Mouse (Mus musculus) hindbrain, embryonic 16.5 days (tissue): ENCODE measurements around the gene Lgr5. TPM values are rescaled to one million over a fixed set of nuclear protein-coding genes. Genes with fewer than 3 reads are reported as not detected.

Experiments used
- ATAC-seq: fragments of 200-750 bp; cut with Nextera tagmentation; 2 replicates; pipeline ENCODE4 v1.8.0; 2017; ENCODE audit warnings: moderate TSS enrichment, moderate library complexity
- H3K27ac ChIP-seq: fragments of 300-500 bp; sonication (generic); 2 replicates; pipeline ENCODE4 v1.5.1; 2014; ENCODE audit warnings: low read depth, mild to moderate bottlenecking, control low read depth, low read length, moderate library complexity
- H3K27me3 ChIP-seq: fragments of 300-500 bp; sonication (generic); replicated peaks from 2 replicates; pipeline ENCODE4 v1.6.1; 2014; ENCODE audit warnings: low read length; ENCODE audit not compliant: control insufficient read depth, insufficient read depth
- H3K36me3 ChIP-seq: fragments of 300-500 bp; sonication (generic); 2 replicates; pipeline ENCODE4 v1.6.1; 2014; ENCODE audit warnings: mild to moderate bottlenecking, low read length, moderate library complexity, mixed read lengths; ENCODE audit not compliant: control insufficient read depth, insufficient read depth
- H3K4me1 ChIP-seq: fragments of 300-500 bp; sonication (generic); 2 replicates; pipeline ENCODE4 v1.6.1; 2014; ENCODE audit warnings: low read depth, low read length; ENCODE audit not compliant: control insufficient read depth, insufficient read depth
- H3K4me2 ChIP-seq: fragments of 300-500 bp; sonication (generic); 2 replicates; pipeline ENCODE4 v1.6.1; 2014; ENCODE audit warnings: mild to moderate bottlenecking, low read length, control low read depth, moderate library complexity
- H3K4me3 ChIP-seq: fragments of 300-500 bp; sonication (generic); 2 replicates; pipeline ENCODE4 v1.5.1; 2014; ENCODE audit warnings: mild to moderate bottlenecking, low read length, control low read depth, moderate library complexity
- H3K9ac ChIP-seq: fragments of 300-500 bp; sonication (generic); 2 replicates; pipeline ENCODE4 v1.6.1; 2014; ENCODE audit warnings: low read depth, mild to moderate bottlenecking, control low read depth, low read length, moderate library complexity
- H3K9me3 ChIP-seq: fragments of 300-500 bp; sonication (generic); 2 replicates; pipeline ENCODE4 v1.6.1; 2014; ENCODE audit warnings: mild to moderate bottlenecking, low read length, moderate library complexity; ENCODE audit not compliant: control insufficient read depth
- WGBS: fragments of 180-500 bp; shearing (Covaris S2); extraction: QIAGEN DNeasy Blood & Tissue Kit; methylation state at CpG from one replicate; pipeline ENCODE4 v1.1.7; 2014; 5-methylcytosine and 5-hydroxymethylcytosine counted together
- polyA plus RNA-seq: library from polyadenylated mRNA; unstranded; fragments of >200 nt; fragmentation: Nextera tagmentation; extraction: Ambion mirVana; gene quantifications from 2 replicates; pipeline ENCODE4 v1.2.1, GENCODE M21; 2015

The Lgr5 gene
- polyA plus RNA-seq, 1 experiment from 2014 or later, result 2.8 TPM

DNA sequence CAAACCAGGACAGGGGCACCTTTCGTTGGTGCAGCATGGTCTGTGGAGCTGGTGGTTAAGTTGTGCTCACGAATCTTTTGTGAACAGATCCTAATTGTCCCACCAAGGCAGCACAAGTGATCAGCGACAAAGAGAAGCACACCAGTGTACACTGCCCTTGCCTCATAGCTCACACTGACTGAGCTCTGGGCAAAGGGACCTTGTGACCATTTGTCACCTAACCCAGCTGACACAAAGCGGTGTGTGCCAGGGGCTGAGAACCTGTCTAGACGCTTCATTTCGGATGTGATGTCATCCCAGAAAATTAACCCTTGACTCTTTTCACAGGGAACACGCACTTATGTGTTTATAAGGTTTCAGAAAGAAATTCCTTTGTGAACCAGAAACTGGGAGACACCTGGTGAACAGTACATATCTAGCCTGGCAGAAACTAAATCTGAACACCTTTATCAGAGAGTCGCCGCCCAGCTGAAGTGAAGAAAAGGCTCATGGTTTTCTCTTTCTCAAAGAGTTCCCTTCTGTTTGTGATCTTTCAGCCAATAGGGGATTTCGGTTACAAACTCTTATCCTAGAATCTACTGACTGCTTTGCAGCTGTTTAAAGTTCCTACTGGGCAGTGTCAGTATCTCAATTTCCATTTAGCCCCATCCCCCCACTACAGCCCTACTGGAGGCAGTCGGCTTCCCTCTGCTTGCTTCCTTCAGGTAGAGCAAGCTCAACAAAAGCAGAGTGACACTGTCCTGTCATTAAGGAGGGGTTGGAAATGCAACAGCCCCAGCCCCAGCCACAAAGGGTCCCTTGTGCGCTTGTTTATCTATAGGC lies 94.4 kb downstream of the Lgr5 start:
- Histone ChIP-seq H3K4me3 (peak overlapping the region; percentile 11), H3K9me3 (no peaks in the 10 kb centered on the region)
- ATAC-seq, result peak; percentile 52; the same call in 1 of the 2 replicates

DNA sequence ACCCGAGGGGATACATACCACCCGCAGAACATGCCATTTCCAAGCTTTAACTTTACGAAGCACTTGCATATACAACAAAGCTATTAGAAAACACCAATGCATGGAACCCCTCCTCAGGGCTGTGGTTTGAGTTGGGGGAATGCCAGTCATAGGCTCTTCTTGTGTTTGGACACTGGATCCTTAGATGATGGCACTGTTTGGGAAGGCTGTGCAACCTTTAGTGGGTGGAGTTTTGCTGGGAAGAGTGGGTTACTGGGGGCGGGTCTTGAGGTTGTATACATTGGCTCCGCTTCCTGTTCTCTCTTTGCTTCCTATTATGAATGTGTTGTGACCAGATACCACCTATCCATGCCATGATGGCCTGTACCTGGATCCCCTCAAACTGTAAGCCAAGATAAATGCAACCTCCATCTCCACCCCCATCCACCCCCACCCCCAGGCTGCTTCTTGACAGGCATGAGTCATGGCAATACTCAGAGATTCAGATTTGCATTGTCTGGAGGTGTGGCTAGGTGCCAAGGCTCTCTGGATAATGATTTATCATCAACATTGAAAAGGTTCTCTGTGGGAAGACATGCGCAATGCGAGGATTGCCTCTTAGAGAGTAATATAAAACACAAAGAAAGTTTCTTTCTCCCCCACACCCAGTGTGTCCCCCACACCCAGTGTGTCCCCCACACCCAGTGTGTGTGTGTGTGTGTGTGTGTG lies 95.6 kb downstream of the Lgr5 start:
- Histone ChIP-seq H3K36me3 (no peaks in the 10 kb centered on the region), H3K9me3 (no peaks in the 10 kb centered on the region), H3K27me3 (no peaks in the 10 kb centered on the region), H3K4me2 (no peak overlapping the region), H3K27ac (no peak overlapping the region), H3K9ac (no peak overlapping the region), H3K4me3 (no peak overlapping the region), H3K4me1 (peaks cover 5% of the 10 kb centered on the region)
- ATAC-seq, result no peak
- 91% methylated on average over 7 of the region's 7 CpGs for WGBS

More for the DNA sequence above, 94.4 kb downstream of the Lgr5 start:
- H3K4me1 ChIP-seq, result peaks cover 5% of the 10 kb centered on the region
- no peaks in the 10 kb centered on the region for H3K36me3 ChIP-seq
- 0 out of 2 replicates have a peak overlapping the region, but pooled peaks have one; percentile 19 for H3K9ac ChIP-seq
- WGBS, result 46% methylated on average over 12 of the region's 12 CpGs
- H3K4me2 ChIP-seq, result peak overlapping the region; percentile 45
- no peaks in the 10 kb centered on the region for H3K27me3 ChIP-seq
- no peak overlapping the region for H3K27ac ChIP-seq

DNA sequence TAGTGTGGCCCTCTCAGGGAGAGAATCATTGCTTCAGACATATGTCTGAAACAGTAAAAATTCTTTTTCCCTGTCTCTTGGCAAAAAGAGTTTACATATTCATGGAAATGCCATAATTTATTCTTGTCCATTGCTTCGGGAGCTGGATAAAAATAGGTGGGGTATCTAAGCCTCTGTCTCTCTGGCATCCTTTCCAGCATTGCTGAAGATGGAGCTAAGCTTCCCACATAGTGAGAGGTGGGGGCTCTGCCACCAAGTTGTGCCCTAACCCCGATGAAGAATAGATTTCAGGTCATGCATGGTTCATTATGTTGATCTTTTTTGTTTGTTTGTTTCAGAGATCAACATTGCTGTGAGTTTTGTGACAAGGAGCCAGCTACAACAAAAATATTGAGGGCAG lies 102.0 kb downstream of the Lgr5 start:
- Histone ChIP-seq H3K9me3 (no peaks in the 10 kb centered on the region), H3K9ac (no peak overlapping the region), H3K36me3 (no peaks in the 10 kb centered on the region), H3K27ac (no peak overlapping the region), H3K27me3 (no peaks in the 10 kb centered on the region), H3K4me1 (no peaks in the 10 kb centered on the region), H3K4me2 (no peak overlapping the region), H3K4me3 (no peak overlapping the region)
- WGBS, result 86% methylated on average over 2 of the region's 2 CpGs
- no peak for ATAC-seq

DNA sequence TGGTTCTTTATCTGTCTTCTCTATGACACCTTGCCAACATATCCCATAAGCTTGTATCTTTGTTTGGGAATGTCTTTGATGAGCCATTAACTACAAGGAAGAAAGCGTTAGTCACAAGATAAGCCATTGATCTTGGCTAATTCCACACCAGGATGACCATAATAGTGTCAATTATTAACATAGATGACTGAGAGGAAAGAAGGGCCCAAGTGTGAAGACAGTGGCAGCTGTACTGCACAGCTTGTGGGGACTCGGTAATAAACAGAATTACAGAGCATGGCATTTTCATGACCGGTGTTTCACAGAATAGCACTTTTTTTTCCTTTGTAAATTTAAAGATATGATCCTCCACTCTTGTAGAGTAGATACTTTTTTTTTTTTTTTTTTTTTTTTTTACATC lies 102.9 kb downstream of the Lgr5 start:
- Histone ChIP-seq H3K9me3 (no peaks in the 10 kb centered on the region), H3K9ac (no peak overlapping the region), H3K27me3 (no peaks in the 10 kb centered on the region), H3K4me3 (no peak overlapping the region), H3K4me1 (no peaks in the 10 kb centered on the region), H3K36me3 (no peaks in the 10 kb centered on the region), H3K4me2 (no peak overlapping the region), H3K27ac (no peak overlapping the region)
- ATAC-seq, result no peak
- 73% methylated on average over 3 of the region's 3 CpGs for WGBS

DNA sequence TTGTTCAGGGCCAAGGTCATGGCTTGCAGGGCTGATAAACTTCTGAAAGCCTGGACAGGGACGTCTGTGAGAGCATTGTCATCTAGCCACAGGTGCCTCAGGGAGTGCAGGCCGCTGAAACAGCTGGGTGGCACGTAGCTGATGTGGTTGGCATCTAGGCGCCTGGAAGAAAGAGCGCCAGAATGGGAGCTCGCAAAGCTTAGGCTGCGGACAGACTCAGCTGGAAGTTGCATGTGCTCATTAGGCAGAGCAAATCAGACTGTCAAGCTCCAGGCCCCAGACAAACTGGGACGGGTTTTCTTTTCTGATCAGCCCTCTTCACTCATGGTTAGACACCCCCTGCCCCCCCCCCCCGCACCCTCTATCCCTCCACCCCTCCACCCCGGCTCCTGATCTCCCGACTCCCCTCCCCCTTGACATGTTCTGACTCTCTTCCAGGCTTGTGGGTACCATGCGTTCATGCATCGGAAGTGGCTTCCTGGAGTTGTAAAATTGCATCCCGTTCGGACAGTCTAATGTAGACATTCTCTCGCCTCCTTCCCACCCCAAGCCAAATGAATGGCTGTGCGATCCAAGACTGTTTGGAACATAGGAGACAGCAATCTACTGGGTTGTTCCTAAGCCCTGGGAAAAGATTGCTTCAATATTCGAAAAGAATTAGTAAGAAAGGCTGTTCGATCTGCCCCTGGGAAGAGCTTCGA lies 109.0 kb downstream of the Lgr5 start:
- Histone ChIP-seq H3K9me3 (no peaks in the 10 kb centered on the region), H3K4me2 (peak overlapping the region; percentile 61), H3K4me3 (peak overlapping the region; percentile 28), H3K27ac (no peak overlapping the region), H3K27me3 (no peaks in the 10 kb centered on the region), H3K36me3 (no peaks in the 10 kb centered on the region), H3K9ac (no peak overlapping the region), H3K4me1 (peaks cover 9% of the 10 kb centered on the region)
- WGBS, result 9% methylated on average over 18 of the region's 20 CpGs
- peak; percentile 83 for ATAC-seq

DNA sequence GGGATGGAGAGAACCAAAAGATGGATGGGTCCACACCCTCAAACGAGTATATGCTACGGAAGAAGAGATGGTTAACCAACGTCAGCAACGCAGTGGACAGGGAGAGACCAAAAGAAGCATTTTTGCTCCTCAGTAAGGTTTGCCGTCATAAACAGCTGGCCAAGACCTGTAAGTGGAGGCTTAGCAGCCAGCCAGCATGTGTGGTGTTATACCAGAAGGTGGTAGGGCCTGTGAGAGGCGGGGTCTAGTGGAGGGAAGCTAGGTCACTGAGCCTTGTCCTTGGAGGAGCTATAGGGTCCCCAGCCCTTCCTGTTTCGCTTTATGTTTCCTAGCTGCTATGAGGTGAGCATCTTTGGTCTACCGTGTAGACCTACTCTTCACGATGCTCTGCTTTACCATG lies 111.1 kb downstream of the Lgr5 start:
- no peaks in the 10 kb centered on the region for H3K36me3 ChIP-seq
- peaks cover 9% of the 10 kb centered on the region for H3K4me1 ChIP-seq
- no peak overlapping the region for H3K27ac ChIP-seq
- ATAC-seq, result no peak
- no peak overlapping the region for H3K9ac ChIP-seq
- H3K4me2 ChIP-seq, result no peak overlapping the region
- no peaks in the 10 kb centered on the region for H3K9me3 ChIP-seq
- H3K4me3 ChIP-seq, result no peak overlapping the region
- WGBS, result 90% methylated on average over 9 of the region's 9 CpGs
- H3K27me3 ChIP-seq, result no peaks in the 10 kb centered on the region

DNA sequence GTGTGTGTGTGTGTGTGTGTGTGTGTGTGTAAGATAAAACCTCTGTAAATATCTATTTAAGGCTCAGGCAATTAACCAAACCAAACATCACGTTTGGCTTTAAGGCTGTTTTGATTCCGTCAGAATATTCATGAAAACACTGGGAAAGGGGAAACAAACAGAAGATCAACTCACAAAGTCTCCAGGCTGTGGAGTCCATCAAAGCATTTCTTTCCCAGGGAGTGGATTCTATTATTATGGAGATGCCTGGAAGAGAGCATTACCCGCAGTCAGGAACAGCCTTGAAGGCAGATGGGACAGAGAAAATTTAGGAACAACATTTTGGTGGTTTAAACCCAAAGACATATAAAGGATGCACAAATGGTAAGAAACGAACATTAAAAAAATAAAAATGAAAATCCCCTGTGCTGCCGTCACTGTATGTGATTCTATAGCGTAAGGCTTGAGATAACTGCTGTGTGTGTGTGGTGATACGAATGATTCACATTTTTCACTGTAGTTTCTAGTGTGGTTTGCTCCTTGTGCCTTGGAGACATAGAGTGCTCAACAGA lies 112.5 kb downstream of the Lgr5 start:
- H3K4me3 ChIP-seq, result no peak overlapping the region
- WGBS, result 45% methylated on average over 7 of the region's 7 CpGs
- H3K9ac ChIP-seq, result no peak overlapping the region
- peaks cover 9% of the 10 kb centered on the region for H3K4me1 ChIP-seq
- no peak overlapping the region for H3K4me2 ChIP-seq
- no peaks in the 10 kb centered on the region for H3K36me3 ChIP-seq
- H3K9me3 ChIP-seq, result no peaks in the 10 kb centered on the region
- no peak overlapping the region for H3K27ac ChIP-seq
- H3K27me3 ChIP-seq, result no peaks in the 10 kb centered on the region
- no peak for ATAC-seq

DNA sequence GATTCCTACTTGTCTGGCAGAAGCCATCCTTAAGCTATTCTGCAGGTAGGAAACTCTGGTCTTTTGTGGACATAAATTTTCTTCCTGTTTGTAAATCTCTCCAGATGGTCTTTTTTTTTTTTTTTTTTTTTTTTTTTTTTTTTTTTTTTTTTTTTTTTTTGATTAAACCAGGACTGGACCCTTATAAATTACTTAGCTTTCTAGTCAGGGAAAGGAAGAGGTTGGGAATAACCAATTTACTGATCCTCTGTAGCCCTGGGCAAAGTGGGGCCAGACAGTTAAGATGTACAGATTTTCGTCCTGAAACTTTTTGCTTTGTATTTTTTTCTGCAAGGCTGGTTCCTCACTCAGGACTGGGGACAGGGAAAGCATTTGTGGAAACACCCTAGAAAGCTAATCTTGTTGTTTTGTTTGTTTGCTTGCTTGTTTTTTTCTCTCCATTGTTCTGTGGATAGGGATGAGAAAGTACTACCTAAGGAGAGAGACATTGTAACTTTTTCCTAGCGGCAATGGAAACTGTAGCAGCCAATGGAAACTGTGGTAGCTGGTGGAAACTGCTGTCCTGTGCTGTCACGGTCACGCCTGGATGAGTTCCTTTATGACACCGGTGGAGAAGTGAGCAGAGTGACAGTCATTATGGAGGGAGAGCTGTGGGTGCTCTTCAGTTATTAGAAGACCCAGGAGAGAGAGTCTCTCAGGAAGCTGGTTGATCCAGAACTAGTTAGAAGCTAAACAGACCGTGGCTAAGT lies 114.2 kb downstream of the Lgr5 start:
- no peak for ATAC-seq
- no peaks in the 10 kb centered on the region for H3K9me3 ChIP-seq
- 64% methylated on average over 6 of the region's 6 CpGs for WGBS
- H3K4me2 ChIP-seq, result no peak overlapping the region
- no peak overlapping the region for H3K4me3 ChIP-seq
- no peaks in the 10 kb centered on the region for H3K27me3 ChIP-seq
- peaks cover 6% of the 10 kb centered on the region; the same call in 1 of the 2 replicates for H3K4me1 ChIP-seq
- H3K9ac ChIP-seq, result no peak overlapping the region
- H3K36me3 ChIP-seq, result no peaks in the 10 kb centered on the region
- H3K27ac ChIP-seq, result no peak overlapping the region
